Mouse (Mus musculus) retina, postnatal 7 days (tissue): ENCODE data around the gene Mettl21a.
"Not testable (repeated sequence)": the region's sequence is repeated elsewhere in the genome, so short reads cannot be mapped to it uniquely, and the experiment has no call there.

ENCODE experiments used
- DNase-seq: peaks from one replicate; pipeline ENCODE4 v3.0.0-alpha.2; 2012; ENCODE audit warnings: low read depth, low spot score

Mettl21a gene

GRCm38 (mm10) chr1:64614801-64615345 lies 2.2 kb downstream of the Mettl21a start:
- DNase-seq = no peak

GRCm38 (mm10) chr1:64614311-64614710 lies 2.7 kb downstream of the Mettl21a start:
- no peak for DNase-seq

DNA sequence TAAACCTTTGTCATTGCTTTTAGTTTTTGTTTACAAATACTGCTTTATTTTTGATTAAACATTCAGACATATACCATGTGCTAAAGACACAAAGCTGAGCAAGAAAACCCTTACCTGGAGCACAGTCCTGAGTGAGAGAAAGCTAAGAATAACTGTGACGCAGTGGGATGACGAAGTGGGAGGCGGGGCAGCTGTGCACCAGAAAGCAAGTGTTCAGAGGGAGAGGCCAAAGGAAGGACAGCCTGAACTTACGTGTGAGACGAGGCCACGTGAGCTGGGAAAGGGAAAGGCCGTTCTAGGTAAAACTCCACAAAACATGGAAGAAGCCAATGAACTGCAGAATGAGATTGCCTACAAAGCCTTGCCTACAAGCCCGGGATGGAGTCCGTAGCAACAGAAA lies 7.1 kb downstream of the Mettl21a start:
- DNase-seq = no peak

DNA sequence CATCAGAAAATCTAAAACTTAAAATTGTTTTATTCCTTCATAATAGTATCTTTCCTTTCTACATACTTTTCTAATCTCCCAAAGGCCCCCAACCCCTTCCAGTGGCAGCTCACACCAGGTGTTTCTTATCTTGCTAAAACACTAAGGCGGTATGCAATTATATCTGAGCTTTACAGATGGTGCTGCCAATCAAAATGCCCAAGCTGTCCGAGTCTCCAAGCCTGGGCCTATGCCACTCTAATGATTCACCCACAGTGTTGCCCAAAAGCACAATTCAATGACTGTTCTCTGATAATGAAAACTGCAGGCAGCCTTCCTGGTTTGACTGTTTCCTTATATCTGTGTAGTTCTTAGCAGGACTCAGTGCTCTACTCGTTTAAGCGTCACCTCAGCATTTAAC lies 7.9 kb downstream of the Mettl21a start:
- DNase-seq = no peak

- no peak for DNase-seq
Measured at GRCm38 (mm10) chr1:64603381-64603780, 13.7 kb downstream of the Mettl21a start.

GRCm38 (mm10) chr1:64601242-64601842 lies 15.7 kb downstream of the Mettl21a start:
- no peak for DNase-seq

DNA sequence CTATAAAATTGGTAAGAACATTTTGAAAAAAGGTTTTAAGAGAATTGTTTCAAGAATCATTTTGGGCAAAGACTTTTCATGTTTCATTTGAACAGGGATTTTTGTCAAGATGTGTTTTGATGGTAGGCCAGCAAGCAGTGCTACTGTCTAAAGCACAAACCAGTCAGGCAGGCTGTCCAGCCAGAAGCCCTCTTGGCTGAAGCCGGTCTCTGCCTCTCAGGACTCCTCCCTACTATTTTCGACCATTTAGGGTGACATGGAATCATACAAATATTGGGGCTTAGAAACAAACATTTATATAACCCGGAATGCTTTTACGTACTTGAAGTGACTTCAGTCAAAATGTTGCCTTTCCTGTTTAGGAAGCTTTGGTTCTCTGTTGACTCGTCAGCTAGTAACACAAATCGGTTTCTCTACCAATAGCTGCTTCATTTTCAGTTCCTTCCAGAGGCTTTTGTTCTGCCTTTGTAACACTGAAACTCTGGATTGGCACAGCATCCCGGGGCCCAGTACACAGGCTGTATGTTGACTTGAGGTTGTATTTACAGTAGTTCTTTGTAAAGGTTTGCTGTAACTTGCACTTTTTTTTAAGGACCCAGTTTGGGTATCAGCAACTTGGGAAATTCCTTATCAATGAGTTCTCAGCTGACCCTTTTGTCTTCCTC lies 16.5 kb downstream of the Mettl21a start:
- DNase-seq = no peak

- no peak for DNase-seq
Measured at GRCm38 (mm10) chr1:64598926-64599325, 18.1 kb downstream of the Mettl21a start.

- no peak for DNase-seq
Measured at GRCm38 (mm10) chr1:64578801-64579200, 38.2 kb downstream of the Mettl21a start.

GRCm38 (mm10) chr1:64577911-64578310 lies 39.1 kb downstream of the Mettl21a start:
- DNase-seq = not testable (repeated sequence)

- no peak for DNase-seq
Measured at GRCm38 (mm10) chr1:64576732-64577131, 40.3 kb downstream of the Mettl21a start.

DNA sequence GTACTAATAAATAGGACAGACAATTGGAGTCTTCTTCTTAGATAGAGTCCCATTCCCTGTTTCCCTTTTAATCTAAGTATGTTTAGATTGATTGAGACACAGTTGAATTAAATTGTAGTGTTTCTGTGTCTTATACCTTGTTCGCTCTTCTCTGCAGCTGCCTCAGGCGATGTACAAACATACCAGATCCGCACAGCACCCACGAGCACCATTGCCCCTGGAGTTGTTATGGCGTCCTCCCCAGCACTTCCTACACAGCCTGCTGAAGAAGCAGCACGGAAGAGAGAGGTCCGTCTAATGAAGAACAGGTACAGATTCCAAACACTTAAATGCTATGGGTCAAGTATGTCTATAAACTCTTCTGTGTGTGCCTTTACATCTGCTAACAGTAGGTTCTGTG lies 41.0 kb downstream of the Mettl21a start:
- no peak for DNase-seq

DNA sequence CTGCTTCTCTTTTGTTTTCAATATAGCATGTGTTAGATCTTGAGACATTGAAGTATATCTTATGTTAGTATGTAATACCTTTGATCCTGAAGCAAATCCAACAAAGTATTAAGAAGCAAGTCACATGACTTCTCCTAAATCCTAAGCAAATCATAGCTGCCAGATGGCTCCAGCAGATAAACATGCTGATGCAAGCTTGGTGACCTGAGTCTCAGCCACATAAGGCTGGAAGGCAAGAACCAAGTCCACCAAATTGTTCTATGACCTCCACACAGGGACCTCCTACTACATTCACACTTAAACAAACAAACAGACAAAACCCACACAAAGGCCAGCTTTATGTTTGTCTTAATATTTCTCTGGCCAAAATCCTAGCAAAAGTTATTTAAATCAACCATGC lies 48.8 kb downstream of the Mettl21a start:
- DNase-seq = peak; percentile 51

- no peak for DNase-seq
Measured at GRCm38 (mm10) chr1:64560105-64560504, 56.9 kb downstream of the Mettl21a start.
